Mouse (Mus musculus) forebrain, embryonic 10.5 days (tissue): ENCODE results near the gene Zfhx3. TPM values are rescaled to one million over a fixed set of nuclear protein-coding genes. Genes with fewer than 3 reads are reported as not detected.

ENCODE experiments used
- DNase-seq: peaks from one replicate; pipeline ENCODE4 v3.0.0-alpha.2; 2017; ENCODE audit warnings: low spot score; ENCODE audit errors: extremely low spot score
- H3K27ac ChIP-seq: fragments of 300-500 bp; sonication (generic); 2 replicates; pipeline ENCODE4 v1.5.1; 2016; ENCODE audit warnings: mild to moderate bottlenecking
- H3K27me3 ChIP-seq: fragments of 300-500 bp; sonication (generic); 2 replicates; pipeline ENCODE4 v1.6.1; 2016; ENCODE audit warnings: mild to moderate bottlenecking; ENCODE audit not compliant: poor library complexity, severe bottlenecking
- H3K36me3 ChIP-seq: fragments of 300-500 bp; sonication (generic); replicated peaks from 2 replicates; pipeline ENCODE4 v1.6.1; 2016; ENCODE audit warnings: mild to moderate bottlenecking, moderate library complexity
- H3K4me1 ChIP-seq: fragments of 300-500 bp; sonication (generic); 2 replicates; pipeline ENCODE4 v1.6.1; 2016
- H3K4me3 ChIP-seq: fragments of 300-500 bp; sonication (generic); 2 replicates; pipeline ENCODE4 v1.5.1; 2016; ENCODE audit warnings: mild to moderate bottlenecking, moderate library complexity
- H3K9me3 ChIP-seq: fragments of 300-500 bp; sonication (generic); 2 replicates; pipeline ENCODE4 v1.6.1; 2016; ENCODE audit warnings: mild to moderate bottlenecking, moderate library complexity
- WGBS: fragments of 180-500 bp; shearing (Covaris S2); methylation state at CpG from one replicate; pipeline ENCODE4 v1.1.7; 2016; 5-methylcytosine and 5-hydroxymethylcytosine counted together
- polyA plus RNA-seq: library from polyadenylated mRNA; unstranded; fragments of >200 nt; fragmentation: Nextera tagmentation; extraction: Ambion mirVana; gene quantifications from 2 replicates; pipeline ENCODE4 v1.2.1, GENCODE M21; 2016

Zfhx3 gene
- polyA plus RNA-seq, 1 experiment from 2014 or later = 11.4 TPM

- H3K9me3 ChIP-seq = no peaks in the 10 kb centered on the region
- no peaks in the 10 kb centered on the region for H3K36me3 ChIP-seq
- no peak overlapping the region for H3K27ac ChIP-seq
- H3K4me3 ChIP-seq = no peak overlapping the region
- WGBS = 62% methylated on average over 2 of the region's 2 CpGs
- no peaks in the 10 kb centered on the region; the same call in 1 of the 2 replicates for H3K27me3 ChIP-seq
- no peak for DNase-seq
- H3K4me1 ChIP-seq = peaks cover 30% of the 10 kb centered on the region
Observed at GRCm38 (mm10) chr8:108072126-108072746, 129.8 kb downstream of the Zfhx3 start.

GRCm38 (mm10) chr8:108072853-108073252 lies 130.4 kb downstream of the Zfhx3 start:
- 93% methylated on average over 5 of the region's 5 CpGs for WGBS
- DNase-seq = no peak
- peaks cover 24% of the 10 kb centered on the region for H3K4me1 ChIP-seq
- no peaks in the 10 kb centered on the region; the same call in 1 of the 2 replicates for H3K27me3 ChIP-seq
- H3K9me3 ChIP-seq = no peaks in the 10 kb centered on the region
- H3K36me3 ChIP-seq = no peaks in the 10 kb centered on the region
- H3K4me3 ChIP-seq = no peak overlapping the region
- no peak overlapping the region for H3K27ac ChIP-seq

- Histone ChIP-seq H3K36me3 (no peaks in the 10 kb centered on the region), H3K27ac (no peak overlapping the region), H3K27me3 (no peaks in the 10 kb centered on the region), H3K4me1 (peaks cover 15% of the 10 kb centered on the region; the same call in 1 of the 2 replicates), H3K9me3 (no peaks in the 10 kb centered on the region), H3K4me3 (no peak overlapping the region)
- no peak for DNase-seq
- 80% methylated on average over 5 of the region's 5 CpGs for WGBS
Observed at GRCm38 (mm10) chr8:108075176-108075575, 132.7 kb downstream of the Zfhx3 start.

GRCm38 (mm10) chr8:108078726-108079125 lies 136.3 kb downstream of the Zfhx3 start:
- Histone ChIP-seq H3K9me3 (no peaks in the 10 kb centered on the region), H3K36me3 (no peaks in the 10 kb centered on the region), H3K4me1 (peaks cover 17% of the 10 kb centered on the region), H3K4me3 (no peak overlapping the region), H3K27ac (no peak overlapping the region), H3K27me3 (no peaks in the 10 kb centered on the region)
- 91% methylated on average over 4 of the region's 4 CpGs for WGBS
- DNase-seq = no peak

DNA sequence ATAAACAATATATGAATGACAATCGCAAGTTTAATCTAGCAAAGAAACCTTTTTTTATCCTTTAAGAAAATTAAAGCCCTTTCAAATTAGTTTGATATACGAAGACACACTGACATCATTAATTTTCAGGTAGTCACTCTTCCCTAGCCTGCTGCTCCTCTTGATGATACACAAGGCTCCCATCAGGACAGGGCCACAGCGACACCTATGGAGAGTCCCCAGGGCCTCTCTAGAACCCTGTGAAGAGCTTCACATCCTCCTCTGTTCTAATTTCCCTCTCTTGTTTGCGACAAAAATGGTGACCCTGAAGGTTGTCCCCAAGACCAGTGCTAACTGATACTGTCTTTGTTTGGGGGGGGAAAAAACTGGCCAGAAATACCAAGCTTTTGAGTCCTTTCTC lies 144.5 kb downstream of the Zfhx3 start:
- H3K27me3 ChIP-seq = no peaks in the 10 kb centered on the region
- DNase-seq = no peak
- no peaks in the 10 kb centered on the region for H3K36me3 ChIP-seq
- H3K27ac ChIP-seq = no peak overlapping the region
- H3K9me3 ChIP-seq = no peaks in the 10 kb centered on the region
- H3K4me3 ChIP-seq = no peak overlapping the region
- WGBS = 65% methylated on average over 4 of the region's 4 CpGs
- H3K4me1 ChIP-seq = peaks cover 6% of the 10 kb centered on the region

- WGBS = 80% methylated on average over 5 of the region's 5 CpGs
- Histone ChIP-seq H3K4me3 (no peak overlapping the region), H3K27me3 (no peaks in the 10 kb centered on the region), H3K4me1 (peaks cover 6% of the 10 kb centered on the region), H3K9me3 (no peaks in the 10 kb centered on the region), H3K36me3 (no peaks in the 10 kb centered on the region), H3K27ac (no peak overlapping the region)
- DNase-seq = no peak
Observed at GRCm38 (mm10) chr8:108089632-108090031, 147.2 kb downstream of the Zfhx3 start.

DNA sequence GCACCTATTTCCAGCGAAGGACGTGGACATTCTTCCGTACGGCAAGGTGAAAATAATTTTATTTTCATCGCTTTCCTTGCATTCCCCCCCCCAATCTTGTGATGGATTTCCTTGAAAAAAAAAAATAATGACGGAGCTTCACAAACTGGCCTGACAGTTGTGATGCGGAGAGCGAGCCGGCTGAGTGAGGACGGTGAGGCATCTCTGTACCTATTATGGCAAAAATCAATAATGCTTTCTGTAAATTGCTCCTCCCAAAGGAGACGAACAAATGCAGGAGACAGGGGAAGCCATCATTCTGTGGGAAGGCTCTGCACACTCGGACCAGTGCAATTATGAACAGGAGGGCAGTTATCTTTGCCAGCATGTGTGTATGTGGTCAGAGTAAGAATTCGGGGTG lies 156.2 kb downstream of the Zfhx3 start:
- Histone ChIP-seq H3K9me3 (no peaks in the 10 kb centered on the region), H3K4me1 (peaks cover 35% of the 10 kb centered on the region), H3K27ac (no peak overlapping the region), H3K36me3 (no peaks in the 10 kb centered on the region), H3K27me3 (peaks cover 8% of the 10 kb centered on the region; the same call in 1 of the 2 replicates), H3K4me3 (no peak overlapping the region)
- WGBS = 92% methylated on average over 13 of the region's 13 CpGs
- no peak for DNase-seq

DNA sequence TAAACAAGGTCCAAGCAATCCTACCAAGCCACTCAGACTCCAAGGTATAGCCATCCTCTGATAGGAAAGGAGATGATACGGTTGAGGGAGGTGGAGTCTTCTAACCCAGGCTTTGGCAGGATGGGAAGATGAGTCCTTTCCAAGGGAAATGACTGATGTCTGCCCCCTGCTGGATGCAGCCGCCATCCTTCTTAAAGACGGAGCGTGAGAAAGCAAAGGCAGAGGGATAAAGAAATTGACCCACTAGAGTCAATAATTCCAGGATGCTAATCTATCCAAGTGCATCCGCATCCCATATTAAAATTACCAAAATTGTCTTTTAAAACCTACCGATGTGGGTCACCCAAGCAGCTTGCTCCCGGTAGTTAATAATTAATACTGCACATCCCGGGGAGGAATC lies 158.7 kb downstream of the Zfhx3 start:
- peaks cover 58% of the 10 kb centered on the region for H3K4me1 ChIP-seq
- no peak overlapping the region for H3K4me3 ChIP-seq
- no peaks in the 10 kb centered on the region for H3K36me3 ChIP-seq
- DNase-seq = peak; percentile 23
- WGBS = 77% methylated on average over 8 of the region's 8 CpGs
- 0 out of 2 replicates have a peak overlapping the region, but pooled peaks have one; percentile 16 for H3K27ac ChIP-seq
- no peaks in the 10 kb centered on the region for H3K9me3 ChIP-seq
- peaks cover 10% of the 10 kb centered on the region; the same call in 1 of the 2 replicates for H3K27me3 ChIP-seq

DNA sequence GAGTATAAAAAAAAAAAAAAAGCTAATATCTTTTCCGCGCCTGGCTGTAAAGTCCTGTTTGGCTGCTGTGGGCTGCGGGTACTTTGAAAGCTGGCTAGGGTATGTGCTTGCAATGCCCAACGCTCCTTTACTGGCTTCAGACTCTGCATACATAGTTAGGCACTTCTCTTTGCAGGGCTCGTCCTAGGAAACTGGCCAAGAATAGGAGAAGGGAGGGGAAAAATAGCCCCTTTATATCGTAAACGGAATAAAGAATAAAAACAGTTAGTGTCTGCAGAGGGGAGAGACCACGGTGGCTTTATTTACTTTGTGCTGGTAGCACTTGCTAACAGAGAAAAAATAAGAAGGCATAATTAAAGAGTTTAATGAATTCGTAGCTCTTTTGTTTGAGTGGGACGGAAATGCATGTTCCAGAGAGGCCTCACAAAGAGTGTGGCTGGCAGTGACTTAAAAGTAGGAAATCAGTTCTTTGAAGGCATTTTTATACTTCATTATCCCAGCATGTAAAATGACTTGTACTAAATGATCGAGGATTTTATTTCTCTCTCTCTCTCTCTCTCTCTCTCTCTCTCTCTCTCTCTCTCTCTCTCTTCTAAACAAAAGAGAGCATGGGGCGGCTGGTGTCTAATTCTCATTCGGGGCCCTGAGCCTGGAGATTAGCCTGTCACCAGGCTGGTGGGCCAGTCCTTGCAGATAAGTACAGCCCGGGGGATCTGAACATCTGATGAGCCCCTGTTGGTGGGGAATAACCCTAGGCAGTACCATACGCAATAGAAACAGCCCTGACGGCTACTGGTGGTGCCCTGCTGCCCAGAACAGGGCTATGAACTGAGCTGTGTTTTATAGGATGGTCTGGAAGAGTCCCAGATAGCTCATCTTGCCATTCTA lies 159.8 kb downstream of the Zfhx3 start:
- Histone ChIP-seq H3K4me1 (peaks cover 55% of the 10 kb centered on the region), H3K9me3 (no peaks in the 10 kb centered on the region), H3K27me3 (peaks cover 10% of the 10 kb centered on the region; the same call in 1 of the 2 replicates), H3K4me3 (peak overlapping the region; percentile 6; the same call in 1 of the 2 replicates), H3K27ac (peak overlapping the region; percentile 71), H3K36me3 (no peaks in the 10 kb centered on the region)
- peak; percentile 20 for DNase-seq
- 38% methylated on average over 16 of the region's 16 CpGs for WGBS

- peak overlapping the region; percentile 56; the same call in 1 of the 2 replicates for H3K27ac ChIP-seq
- H3K9me3 ChIP-seq = no peaks in the 10 kb centered on the region
- no peaks in the 10 kb centered on the region for H3K36me3 ChIP-seq
- WGBS = 36% methylated on average over 10 of the region's 10 CpGs
- no peak for DNase-seq
- peaks cover 50% of the 10 kb centered on the region for H3K4me1 ChIP-seq
- H3K27me3 ChIP-seq = peaks cover 10% of the 10 kb centered on the region; the same call in 1 of the 2 replicates
- no peak overlapping the region for H3K4me3 ChIP-seq
Observed at GRCm38 (mm10) chr8:108104471-108105098, 162.1 kb downstream of the Zfhx3 start.

DNA sequence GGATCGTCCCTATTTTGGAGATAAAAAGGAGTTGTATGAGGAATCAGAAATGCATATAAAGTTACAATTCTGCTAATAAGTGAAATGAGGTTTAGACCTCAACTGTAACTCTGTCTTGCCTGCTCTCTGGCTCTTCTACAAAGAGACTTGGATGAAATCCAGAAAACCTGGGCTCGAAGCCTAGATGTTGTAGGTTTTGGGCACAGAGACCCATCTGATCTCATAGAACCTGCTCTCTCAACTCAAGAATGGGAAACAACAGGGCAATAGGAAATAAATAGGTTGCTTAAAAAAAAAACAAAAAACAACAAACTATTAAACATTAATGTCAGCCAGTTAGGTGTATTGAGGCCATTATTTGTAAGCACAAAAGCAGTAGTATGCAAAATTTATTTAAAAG lies 182.6 kb downstream of the Zfhx3 start:
- Histone ChIP-seq H3K27me3 (no peaks in the 10 kb centered on the region), H3K4me1 (no peaks in the 10 kb centered on the region), H3K4me3 (no peak overlapping the region), H3K36me3 (no peaks in the 10 kb centered on the region), H3K9me3 (no peaks in the 10 kb centered on the region), H3K27ac (no peak overlapping the region)
- no peak for DNase-seq
- whole genome bisulfite sequencing = 95% methylated on average over 2 of the region's 2 CpGs

- Histone ChIP-seq H3K4me3 (no peak overlapping the region), H3K4me1 (no peaks in the 10 kb centered on the region), H3K9me3 (no peaks in the 10 kb centered on the region), H3K27me3 (no peaks in the 10 kb centered on the region), H3K27ac (no peak overlapping the region), H3K36me3 (no peaks in the 10 kb centered on the region)
- DNase-seq = no peak
- WGBS = 86% methylated on average over 2 of the region's 2 CpGs
Observed at GRCm38 (mm10) chr8:108125491-108125890, 183.0 kb downstream of the Zfhx3 start.
